Mouse (Mus musculus): ENCODE measurements at regions not wholly inside any gene's neighbourhood (a gene's known extent, or its start where the extent isn't known, plus 50 kb on each side); places are given as distances from the start of the nearest gene placed in this dataset.

GRCm38 (mm10) chr2:161164320-161164719 is 55.4 kb upstream of the Chd6 start:
- DNase-seq: no peak

Data from lung, adult 18-20 months (tissue).